Mouse (Mus musculus) cerebellum, postnatal 10 days (tissue): ENCODE measurements around the gene Atf2.

Experiments used
- DNase-seq, 2 experiments: peaks; one replicate each; pipeline ENCODE4 v3.0.0; 2021; ENCODE audit warnings: mixed read lengths in 2 of 2

Gene Atf2

DNA sequence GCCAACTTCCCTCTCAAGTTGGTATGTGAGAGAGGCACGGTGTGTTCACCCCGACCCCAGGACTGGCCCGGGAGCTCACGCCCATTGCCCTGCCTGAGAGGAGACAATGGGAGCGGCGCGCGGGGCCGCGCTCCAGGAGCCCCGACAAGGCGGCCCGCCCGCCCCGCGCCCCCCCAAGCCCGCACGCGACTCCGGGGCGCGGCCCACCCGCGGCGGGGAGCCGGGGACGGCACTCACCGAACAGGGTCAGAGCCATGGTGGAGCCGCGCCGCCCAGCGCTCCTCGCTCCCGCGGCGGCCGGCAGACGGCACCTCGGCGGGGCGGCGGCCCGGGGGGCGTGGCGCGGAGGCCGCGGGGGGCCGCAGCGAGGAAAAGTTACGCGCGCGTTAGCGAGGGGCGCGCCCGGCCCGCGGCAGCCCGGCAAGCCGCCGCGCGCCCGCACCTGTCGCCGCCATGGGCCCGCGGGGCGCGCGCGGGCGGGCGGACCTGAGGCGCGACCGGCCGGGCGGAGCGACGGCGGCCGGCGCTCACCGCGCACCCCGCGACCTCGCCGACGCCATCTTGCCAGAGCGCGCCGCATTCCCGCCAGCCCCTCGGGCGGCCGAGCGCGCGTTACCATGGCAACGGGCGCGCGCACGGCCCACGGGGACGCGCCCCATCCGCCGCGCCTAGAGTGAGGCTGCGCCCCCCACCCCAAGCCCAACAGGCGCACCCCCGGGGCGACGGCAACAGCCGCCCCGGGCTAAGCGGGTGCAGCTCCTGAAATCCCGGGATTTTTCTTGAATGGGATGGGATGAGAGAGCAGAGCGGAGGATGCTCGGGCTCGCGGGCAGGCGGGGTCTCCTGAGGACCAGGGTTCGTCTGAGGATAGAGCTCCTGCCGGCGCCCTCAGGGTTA is 117.4 kb downstream of the Atf2 start, which contains the start of gene Chn1:
TSS of gene Chn1 (minus strand) at position 561 of the 897 bp plus-strand sequence.
- DNase-seq: peak; percentile 86 to 89

DNA sequence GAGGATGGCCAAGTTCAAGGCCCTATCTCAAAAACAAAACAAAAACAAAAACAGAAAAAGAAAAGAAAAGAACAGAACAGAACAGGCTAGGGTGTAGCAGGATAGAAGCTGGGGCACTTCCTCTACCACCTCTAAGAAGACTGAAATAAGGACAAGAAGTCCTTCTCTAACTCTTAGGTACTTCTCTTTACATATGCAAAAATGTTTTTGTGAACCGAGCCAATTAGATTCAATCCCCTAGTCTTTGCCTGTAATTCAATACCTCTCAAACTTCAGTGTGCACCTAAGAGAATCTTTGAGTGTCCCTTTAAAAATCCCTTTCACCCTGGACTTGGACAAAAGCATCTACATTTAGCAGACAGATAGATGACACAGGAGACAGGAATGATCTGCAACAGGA is 119.5 kb downstream of the Atf2 start:
- no peak for DNase-seq

DNA sequence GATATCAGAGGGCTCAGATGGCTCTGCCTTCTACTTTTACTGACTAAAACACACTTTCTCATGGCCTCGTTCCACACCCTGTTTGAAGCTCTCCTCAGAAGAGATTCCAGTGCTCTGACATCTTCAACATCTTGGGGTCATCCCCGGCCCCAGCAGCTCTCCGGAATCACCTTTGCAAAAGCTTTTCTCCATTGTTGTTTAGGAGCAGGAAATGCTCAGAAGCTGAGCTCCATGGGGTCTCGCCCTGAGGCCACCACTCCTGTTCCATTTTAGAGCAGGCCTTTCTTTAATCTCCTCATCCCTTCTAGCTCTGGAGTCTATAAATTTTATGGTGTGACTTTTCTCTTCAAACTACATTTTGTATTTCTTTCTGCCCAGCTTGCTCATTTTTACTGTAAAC is 123.8 kb downstream of the Atf2 start:
- no peak for DNase-seq
